Mouse (Mus musculus) stomach, postnatal 0 days (tissue): ENCODE data around the gene Arl2.

Experiments used
- CTCF ChIP-seq: IDR thresholded peaks from 2 replicates; pipeline ENCODE4 v1.5.1; 2016; ENCODE audit warnings: antibody characterized with exemption, low read depth, mild to moderate bottlenecking, moderate library complexity
- EP300 ChIP-seq: optimal IDR thresholded peaks from 2 replicates; pipeline ENCODE3; 2016; ENCODE audit warnings: antibody characterized with exemption

DNA sequence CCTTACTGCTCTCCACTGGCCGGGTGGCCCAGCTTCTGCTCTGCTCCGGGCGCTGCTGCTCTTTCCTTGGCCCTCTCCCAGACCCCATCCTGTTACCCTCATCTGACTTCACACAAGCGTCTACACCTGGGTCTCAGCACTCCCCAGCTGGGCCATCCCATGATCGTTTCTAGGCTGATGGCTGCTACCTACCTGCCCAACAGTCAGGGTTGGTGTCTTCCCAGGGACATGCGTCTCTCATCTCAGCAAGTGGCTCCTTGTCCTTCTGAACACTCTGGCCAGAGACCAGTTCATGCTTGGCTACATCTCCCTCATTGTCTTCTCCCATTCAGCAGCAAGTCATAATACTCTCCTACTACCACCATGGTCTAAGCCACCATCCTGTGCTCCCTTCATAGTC lies 1.6 kb downstream of the Arl2 start:
- TF ChIP-seq EP300, result no peak
- no peak for TF ChIP-seq CTCF
